8 mouse cellular contexts compared by ENCODE assay signal in the genomic region with DNA sequence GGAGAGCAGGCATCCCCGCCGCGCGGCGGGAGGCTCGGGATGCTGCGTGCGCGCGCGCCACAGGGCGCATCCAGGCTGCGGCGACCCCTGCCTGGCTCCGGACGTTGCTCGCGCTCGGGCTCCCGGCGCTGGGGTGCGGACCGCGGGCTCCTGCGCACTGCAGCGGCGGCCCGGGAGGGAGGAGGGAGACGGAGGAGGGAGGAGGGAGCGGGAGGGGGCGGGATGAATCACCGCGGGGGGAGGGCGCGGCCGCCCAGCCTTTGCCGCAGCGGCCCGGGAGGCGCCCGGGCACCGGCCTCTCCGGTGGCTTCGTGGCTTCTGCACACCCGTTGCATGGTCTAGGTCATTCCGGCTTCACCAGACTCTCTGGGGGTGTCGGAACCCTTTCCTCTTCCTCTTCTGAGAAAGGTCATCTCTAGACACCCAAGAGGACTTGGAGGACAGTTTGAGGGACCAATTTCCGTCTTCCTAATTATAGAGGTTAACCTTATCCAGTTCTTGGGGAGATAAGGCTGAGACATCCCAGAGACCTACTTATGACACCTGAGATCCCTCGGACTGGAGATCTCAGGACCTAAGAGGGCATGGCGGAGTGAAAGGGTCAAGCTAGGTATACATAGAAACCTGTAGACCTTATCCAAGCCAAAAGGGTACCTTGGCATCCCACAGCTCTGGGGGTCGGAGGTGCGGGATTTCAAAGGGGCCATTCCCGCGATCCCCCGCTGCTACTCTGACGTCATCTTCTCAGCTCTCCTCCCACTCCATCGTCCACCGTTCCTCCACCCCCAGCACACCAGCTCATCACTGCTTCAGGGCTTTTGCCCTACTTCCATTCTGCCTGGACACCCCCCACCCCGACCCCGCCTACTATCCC. TPM values are rescaled to one million over a fixed set of nuclear protein-coding genes. Genes with fewer than 3 reads are reported as not detected.
A peak's percentile ranks its signal among the peaks of the same experiment; 100 is the strongest.
DNase-seq lines count a peak whose midpoint lies in the region; ATAC-seq and TF ChIP-seq lines count a peak whose summit lies in the region.

Scn1b (minus strand) TSS at position 153 of the 874 bp plus-strand sequence.

- peak; percentile 30 for ATAC-seq in activated CD4-positive, CD25-positive, alpha-beta regulatory T cell, adult 4 months
- ATAC-seq in embryonic facial prominence, embryonic 12.5 days (ENCODE audit: insufficient number of reproducible peaks, insufficient read depth, low FRiP score, low TSS enrichment) = no peak
- ATAC-seq in heart, embryonic 11.5 days (replicated peaks; ENCODE audit: insufficient number of reproducible peaks, low FRiP score, low TSS enrichment) = 0 out of 2 replicates have a peak, but pooled peaks have one; percentile 29
- ATAC-seq in lung, embryonic 14.5 days (ENCODE audit: insufficient read depth) = peak; percentile 50

- H3K9me3 ChIP-seq in embryonic facial prominence, embryonic 12.5 days = no peaks in the 10 kb centered on the region
- H3K9me3 ChIP-seq in heart, embryonic 11.5 days (replicated peaks; ENCODE audit: control insufficient read depth, low read length) = no peaks in the 10 kb centered on the region
- no peaks in the 10 kb centered on the region for H3K9me3 ChIP-seq in lung, embryonic 14.5 days (ENCODE audit: low read depth, low read length)

- peak within 1 kb of the TSS; percentile 74 for H3K9ac ChIP-seq in embryonic facial prominence, embryonic 12.5 days
- H3K9ac ChIP-seq in heart, embryonic 11.5 days (ENCODE audit: low read depth, low read length) = peak within 1 kb of the TSS; percentile 72
- H3K9ac ChIP-seq in lung, embryonic 14.5 days = peak within 1 kb of the TSS; percentile 52

- peaks cover 41% of the 10 kb centered on the region for H3K27me3 ChIP-seq in embryonic facial prominence, embryonic 12.5 days
- peaks cover 20% of the 10 kb centered on the region for H3K27me3 ChIP-seq in heart, embryonic 11.5 days (ENCODE audit: control insufficient read depth, insufficient read depth, low read length)
- peaks cover 27% of the 10 kb centered on the region for H3K27me3 ChIP-seq in lung, embryonic 14.5 days (ENCODE audit: insufficient read depth, low read length)

- peak; percentile 69 for DNase-seq in CD4-positive helper T cell, adult 2 months (ENCODE audit: low read depth, low spot score)
- DNase-seq in kidney, postnatal 25 days = peak; percentile 65 to 84
- peak; percentile 57 for DNase-seq in lung, embryonic 14.5 days
- DNase-seq in retina, embryonic 14.5 days (ENCODE audit: low spot score) = peak; percentile 39
- DNase-seq in thymus, postnatal 0 days (ENCODE audit: low spot score) = no peak

- no peaks in the 10 kb centered on the region; the same call in 1 of the 2 replicates for H3K4me1 ChIP-seq in embryonic facial prominence, embryonic 12.5 days
- H3K4me1 ChIP-seq in heart, embryonic 11.5 days (ENCODE audit: control insufficient read depth, insufficient read depth, low read length) = peaks cover 7% of the 10 kb centered on the region; the same call in 1 of the 2 replicates
- no peaks in the 10 kb centered on the region for H3K4me1 ChIP-seq in lung, embryonic 14.5 days (ENCODE audit: insufficient read depth)

- peak within 1 kb of the TSS; percentile 62 for H3K4me3 ChIP-seq in embryonic facial prominence, embryonic 12.5 days
- peak within 1 kb of the TSS; percentile 60 for H3K4me3 ChIP-seq in heart, embryonic 11.5 days (ENCODE audit: low read depth, low read length)
- H3K4me3 ChIP-seq in lung, embryonic 14.5 days (ENCODE audit: low read depth, low read length) = peak within 1 kb of the TSS; percentile 56

- peaks cover 40% of the 10 kb centered on the region for H3K36me3 ChIP-seq in embryonic facial prominence, embryonic 12.5 days
- peaks cover 20% of the 10 kb centered on the region for H3K36me3 ChIP-seq in heart, embryonic 11.5 days (ENCODE audit: control insufficient read depth, insufficient read depth, low read length)
- H3K36me3 ChIP-seq in lung, embryonic 14.5 days (ENCODE audit: insufficient read depth) = peaks cover 38% of the 10 kb centered on the region

- H3K27ac ChIP-seq in embryonic facial prominence, embryonic 12.5 days = no peak within 1 kb of the TSS
- H3K27ac ChIP-seq in heart, embryonic 11.5 days (ENCODE audit: low read depth, low read length) = no peak within 1 kb of the TSS
- no peak within 1 kb of the TSS for H3K27ac ChIP-seq in lung, embryonic 14.5 days (ENCODE audit: low read depth)

- TF ChIP-seq CTCF in lung, embryonic 14.5 days (IDR thresholded peaks at IDR 0.05; ENCODE audit: low read depth) = no peak

- WGBS in embryonic facial prominence, embryonic 12.5 days = 2% methylated on average over 44 of the region's 60 CpGs
- WGBS in heart, embryonic 11.5 days (ENCODE audit: insufficient replicate concordance) = 2% methylated on average over 51 of the region's 60 CpGs
- 1% methylated on average over 53 of the region's 60 CpGs for WGBS in lung, embryonic 14.5 days

- H3K4me2 ChIP-seq in embryonic facial prominence, embryonic 12.5 days (replicated peaks) = peak within 1 kb of the TSS; percentile 99
- H3K4me2 ChIP-seq in heart, embryonic 11.5 days = peak within 1 kb of the TSS; percentile 100
- peak within 1 kb of the TSS; percentile 96 for H3K4me2 ChIP-seq in lung, embryonic 14.5 days

RNA-seq across cellular contexts. Expression of gene Scn1b, which starts in this region (rescaled TPM):
- not detected for polyA plus RNA-seq in activated CD4-positive, CD25-positive, alpha-beta regulatory T cell, adult 4 months (2017; shearing (Covaris generic))
- 4.5 and 5.1 TPM in 2 replicates for polyA plus RNA-seq in embryonic facial prominence, embryonic 12.5 days (2016; fragmentation: Nextera tagmentation; extraction: Ambion mirVana)
- 3.0 TPM in 2 replicates for polyA plus RNA-seq in heart, embryonic 11.5 days (2014; fragmentation: Nextera tagmentation; extraction: Ambion mirVana)
- 0.93 and 1.3 TPM in 2 replicates for polyA plus RNA-seq in lung, embryonic 14.5 days (2014; fragmentation: Nextera tagmentation; extraction: Ambion mirVana)
- polyA plus RNA-seq in thymus, postnatal 0 days (2015; fragmentation: Nextera tagmentation; extraction: Ambion mirVana) = 2.8 and 2.9 TPM in 2 replicates

Comparison
In these comparisons a context has a peak if more than half of its experiments do, and no peak if none do; other contexts are left out.
1. Peak in ATAC-seq in activated CD4-positive, CD25-positive, alpha-beta regulatory T cell, adult 4 months; RNA of the gene not detected or under 1 TPM.